Mouse (Mus musculus): Measurements from ENCODE around the gene Lrig3. TPM values are rescaled to one million over a fixed set of nuclear protein-coding genes. Genes with fewer than 3 reads are reported as not detected.

Gene Lrig3
- polyA plus RNA-seq, 1 experiment from 2014 or later: 1.2 TPM

Small RNAs within 50 kb of the gene (microRNA-seq; reads per million reads assigned to microRNA genes)
- gene Gm22183: not detected
